Mouse (Mus musculus) testis, adult 2 months (tissue): ENCODE data around the gene Arhgap27. TPM values are rescaled to one million over a fixed set of nuclear protein-coding genes. Genes with fewer than 3 reads are reported as not detected.

Experiments used
- H3K27ac ChIP-seq: fragments of 200-500 bp; 2 replicates; pipeline ENCODE4 v1.5.1; 2012; ENCODE audit warnings: low read depth, low read length; ENCODE audit not compliant: control insufficient read depth, insufficient read depth
- H3K27me3 ChIP-seq: fragments of 200-500 bp; 2 replicates; pipeline ENCODE4 v1.6.1; 2012; ENCODE audit warnings: mild to moderate bottlenecking, low read length, moderate library complexity; ENCODE audit not compliant: control insufficient read depth, insufficient read depth
- H3K36me3 ChIP-seq: fragments of 200-500 bp; 2 replicates; pipeline ENCODE4 v1.6.1; 2012; ENCODE audit warnings: mild to moderate bottlenecking, low read length; ENCODE audit not compliant: control insufficient read depth, insufficient read depth
- H3K4me1 ChIP-seq: fragments of 200-500 bp; 2 replicates; pipeline ENCODE4 v1.6.1; 2012; ENCODE audit warnings: low read length; ENCODE audit not compliant: control insufficient read depth, insufficient read depth
- H3K4me3 ChIP-seq: fragments of 200-500 bp; 2 replicates; pipeline ENCODE4 v1.5.1; 2012; ENCODE audit warnings: low read depth, mild to moderate bottlenecking, low read length, moderate library complexity, mixed read lengths; ENCODE audit not compliant: control insufficient read depth
- CTCF ChIP-seq: fragments of 200-500 bp; IDR thresholded peaks from 2 replicates; pipeline ENCODE4 v1.5.1; 2012; ENCODE audit warnings: low read depth, mild to moderate bottlenecking, inconsistent platforms, low read length, moderate library complexity; ENCODE audit not compliant: control insufficient read depth, insufficient read depth, insufficient replicate concordance
- POLR2A ChIP-seq: fragments of 200-500 bp; IDR thresholded peaks from 2 replicates; pipeline ENCODE4 v1.6.1; 2012; ENCODE audit warnings: low read depth, mild to moderate bottlenecking, inconsistent platforms, low read length, moderate library complexity; ENCODE audit not compliant: control insufficient read depth
- polyA plus RNA-seq: library from polyadenylated mRNA; depleted of rRNA; stranded (reverse); fragments of >200 nt; gene quantifications from 2 replicates; pipeline ENCODE4 v1.2.3, GENCODE M21; 2012

Arhgap27 gene
- polyA plus RNA-seq, 1 experiment: 1.0 TPM

DNA sequence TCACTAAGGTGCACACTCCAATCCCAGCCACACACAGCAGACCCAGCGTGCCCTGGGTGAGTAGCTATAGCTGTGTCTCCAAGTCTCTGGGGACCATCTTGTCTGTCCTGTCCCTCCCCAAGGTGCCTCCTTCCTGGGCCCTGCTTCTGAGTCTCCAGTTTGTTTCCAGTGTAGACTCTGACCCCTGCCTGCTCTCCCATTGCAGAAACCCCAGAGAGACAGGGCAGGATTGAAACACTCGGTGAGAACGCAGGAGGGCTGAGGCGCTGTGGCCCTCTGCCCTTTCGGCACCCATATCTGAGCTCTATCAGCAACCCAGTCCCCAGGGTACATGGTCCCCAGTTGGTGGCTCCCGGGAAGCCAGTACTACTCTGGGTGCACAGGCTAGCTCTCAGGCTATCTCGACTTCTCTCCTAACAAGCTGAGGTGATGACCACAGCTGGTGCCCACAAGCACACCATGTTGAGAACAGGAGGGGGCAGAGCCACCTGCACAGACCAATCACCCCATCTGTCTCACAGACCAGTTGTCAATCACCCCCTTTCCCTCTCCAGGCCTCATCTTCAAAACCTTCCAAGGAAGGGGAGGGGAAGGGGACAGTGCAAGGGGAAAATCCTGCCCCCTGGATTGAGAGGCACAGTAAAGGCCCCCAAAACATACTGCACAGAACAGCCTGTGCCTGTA, 17.9 kb downstream of the Arhgap27 start:
- H3K27ac ChIP-seq: no peak overlapping the region
- TF ChIP-seq POLR2A (no peak), CTCF (no peak)
- H3K27me3 ChIP-seq: no peaks in the 10 kb centered on the region
- H3K36me3 ChIP-seq: no peaks in the 10 kb centered on the region
- no peak overlapping the region for H3K4me3 ChIP-seq
- H3K4me1 ChIP-seq: no peaks in the 10 kb centered on the region

GRCm38 (mm10) chr11:103344494-103345332, 18.8 kb downstream of the Arhgap27 start:
- no peak overlapping the region for H3K27ac ChIP-seq
- H3K36me3 ChIP-seq: no peaks in the 10 kb centered on the region
- H3K4me3 ChIP-seq: no peak overlapping the region
- H3K4me1 ChIP-seq: peaks cover 5% of the 10 kb centered on the region; the same call in 1 of the 2 replicates
- H3K27me3 ChIP-seq: no peaks in the 10 kb centered on the region
- TF ChIP-seq POLR2A (no peak), CTCF (no peak)

GRCm38 (mm10) chr11:103343881-103344280, 19.6 kb downstream of the Arhgap27 start:
- no peaks in the 10 kb centered on the region for H3K27me3 ChIP-seq
- no peak overlapping the region for H3K27ac ChIP-seq
- TF ChIP-seq POLR2A (no peak), CTCF (no peak)
- no peaks in the 10 kb centered on the region for H3K36me3 ChIP-seq
- H3K4me3 ChIP-seq: no peak overlapping the region
- peaks cover 5% of the 10 kb centered on the region; the same call in 1 of the 2 replicates for H3K4me1 ChIP-seq

- no peaks in the 10 kb centered on the region for H3K36me3 ChIP-seq
- no peak overlapping the region for H3K4me3 ChIP-seq
- no peak for TF ChIP-seq POLR2A
- TF ChIP-seq CTCF: no peak
- no peaks in the 10 kb centered on the region for H3K27me3 ChIP-seq
- H3K27ac ChIP-seq: no peak overlapping the region
- peaks cover 5% of the 10 kb centered on the region; the same call in 1 of the 2 replicates for H3K4me1 ChIP-seq
These were observed 20.4 kb downstream of the Arhgap27 start for GRCm38 (mm10) chr11:103343063-103343462.

DNA sequence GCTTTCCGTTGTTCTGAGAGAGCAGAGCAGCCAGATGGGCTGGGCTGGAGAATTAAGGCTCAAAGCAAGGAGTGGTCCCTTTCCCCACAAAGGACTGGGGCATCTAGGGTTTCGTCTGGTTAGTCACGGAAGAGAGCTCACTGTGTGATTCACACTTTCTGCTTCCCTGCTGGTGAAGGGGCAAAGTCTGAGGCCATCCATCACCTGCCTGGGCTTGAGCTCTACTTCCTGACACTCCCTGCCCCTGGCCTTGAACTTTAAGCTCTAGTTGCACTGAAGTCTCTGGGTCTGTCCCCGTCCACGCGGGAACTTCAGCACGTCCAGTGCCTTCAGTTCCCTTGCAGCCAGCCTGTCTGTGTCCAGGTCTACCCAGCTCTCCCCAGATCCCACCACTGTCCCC, 22.8 kb downstream of the Arhgap27 start:
- no peak for TF ChIP-seq CTCF
- no peak for TF ChIP-seq POLR2A
- peaks cover 5% of the 10 kb centered on the region; the same call in 1 of the 2 replicates for H3K4me1 ChIP-seq
- no peak overlapping the region for H3K4me3 ChIP-seq

GRCm38 (mm10) chr11:103340130-103340529, 23.4 kb downstream of the Arhgap27 start:
- H3K4me3 ChIP-seq: no peak overlapping the region
- no peak overlapping the region for H3K27ac ChIP-seq
- H3K27me3 ChIP-seq: no peaks in the 10 kb centered on the region
- H3K4me1 ChIP-seq: peaks cover 5% of the 10 kb centered on the region; the same call in 1 of the 2 replicates
- TF ChIP-seq POLR2A: no peak
- TF ChIP-seq CTCF: no peak
- no peaks in the 10 kb centered on the region for H3K36me3 ChIP-seq

More for the DNA sequence above, 22.8 kb downstream of the Arhgap27 start:
- H3K27me3 ChIP-seq: no peaks in the 10 kb centered on the region
- no peaks in the 10 kb centered on the region for H3K36me3 ChIP-seq
- no peak overlapping the region for H3K27ac ChIP-seq
